Mouse (Mus musculus) ovary, postnatal 36 days (tissue): ENCODE measurements at regions not wholly inside any gene's neighbourhood (a gene's known extent, or its start where the extent isn't known, plus 50 kb on each side); places are given as distances from the start of the nearest gene placed in this dataset.
A peak's percentile ranks its signal among the peaks of the same experiment; 100 is the strongest.
"Not testable (repeated sequence)": the region's sequence is repeated elsewhere in the genome, so short reads cannot be mapped to it uniquely, and the experiment has no call there.

Experiments used
- DNase-seq: peaks from one replicate; pipeline ENCODE4 v3.0.0; 2022; ENCODE audit warnings: low spot score, mixed read lengths

- no peak for DNase-seq
Measured at GRCm38 (mm10) chr16:30799699-30800483, 200.4 kb downstream of the Fam43a start.

- DNase-seq: no peak
Measured at GRCm38 (mm10) chr16:30804018-30804417, 204.5 kb downstream of the Fam43a start.

GRCm38 (mm10) chr16:30806206-30806605, 206.7 kb downstream of the Fam43a start:
- not testable (repeated sequence) for DNase-seq

GRCm38 (mm10) chr16:30818541-30819120, 219.1 kb downstream of the Fam43a start:
- DNase-seq: no peak

GRCm38 (mm10) chr16:30819342-30819741, 219.8 kb downstream of the Fam43a start:
- no peak for DNase-seq

- no peak for DNase-seq
Measured at GRCm38 (mm10) chr16:30820234-30820633, 220.7 kb downstream of the Fam43a start.

- DNase-seq: no peak
Measured at GRCm38 (mm10) chr16:30820761-30821160, 221.2 kb downstream of the Fam43a start.

- peak; percentile 62 for DNase-seq
Measured at GRCm38 (mm10) chr16:30821191-30821910, 221.8 kb downstream of the Fam43a start.

- DNase-seq: peak; percentile 35
Measured at GRCm38 (mm10) chr16:30821911-30822578, 222.5 kb downstream of the Fam43a start.

GRCm38 (mm10) chr16:30826128-30826527, 226.6 kb downstream of the Fam43a start:
- DNase-seq: no peak

- DNase-seq: peak; percentile 28
Measured at GRCm38 (mm10) chr16:30827901-30828608, 228.5 kb downstream of the Fam43a start.

- DNase-seq: no peak
Measured at GRCm38 (mm10) chr16:30834561-30834960, 235.0 kb downstream of the Fam43a start.

GRCm38 (mm10) chr16:30835678-30836077, 236.2 kb downstream of the Fam43a start:
- DNase-seq: no peak

GRCm38 (mm10) chr16:30842831-30843230, 238.4 kb downstream of the Xxylt1 start:
- no peak for DNase-seq

- no peak for DNase-seq
Measured at GRCm38 (mm10) chr16:30852595-30852994, 228.6 kb downstream of the Xxylt1 start.

GRCm38 (mm10) chr16:30854716-30855115, 226.5 kb downstream of the Xxylt1 start:
- no peak for DNase-seq

GRCm38 (mm10) chr16:30857656-30858055, 223.6 kb downstream of the Xxylt1 start:
- no peak for DNase-seq

- no peak for DNase-seq
Measured at GRCm38 (mm10) chr16:30869136-30869909, 211.9 kb downstream of the Xxylt1 start.

- DNase-seq: peak; percentile 50
Measured at GRCm38 (mm10) chr16:30870110-30870509, 211.1 kb downstream of the Xxylt1 start.

- no peak for DNase-seq
Measured at GRCm38 (mm10) chr16:30870676-30871075, 210.6 kb downstream of the Xxylt1 start.

- no peak for DNase-seq
Measured at GRCm38 (mm10) chr16:30872147-30872546, 209.1 kb downstream of the Xxylt1 start.
